In the genomic region with DNA sequence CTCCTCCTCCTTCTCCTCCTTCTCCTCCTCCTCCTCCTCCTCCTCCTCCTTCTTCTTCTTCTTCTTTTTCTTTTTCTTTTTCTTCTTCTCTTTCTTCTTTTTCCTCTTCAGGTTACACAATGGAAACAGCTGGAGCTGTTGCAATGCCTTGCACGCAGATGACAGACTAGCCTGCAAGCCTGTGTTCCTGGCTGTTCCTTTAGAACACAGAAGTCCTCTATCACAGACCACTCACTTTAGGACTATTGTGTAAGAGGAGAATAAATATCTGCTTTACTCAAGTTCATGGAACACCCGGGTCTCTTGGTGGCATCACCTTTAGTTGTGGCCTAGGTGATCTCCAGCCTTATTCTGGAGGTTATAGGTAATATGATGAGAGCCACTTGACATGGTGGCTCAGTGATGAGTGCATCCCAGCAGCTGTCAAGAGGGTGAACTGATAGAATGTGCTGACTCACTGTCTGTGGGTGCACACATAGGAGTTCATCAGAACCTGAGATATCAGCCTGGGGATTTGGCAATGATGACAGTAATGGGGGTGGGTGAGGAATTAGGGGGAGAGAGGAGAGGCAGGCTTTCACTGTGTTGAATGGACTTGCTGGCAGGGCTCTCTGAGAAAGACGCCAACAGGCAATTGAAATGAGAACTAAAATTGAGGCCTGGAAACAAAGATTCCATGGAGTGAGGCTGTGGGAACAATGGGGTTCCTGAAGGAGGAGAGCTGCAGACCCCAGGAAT, we compare ENCODE assay signal across 11 mouse cellular contexts.
A peak's percentile ranks its signal among the peaks of the same experiment; 100 is the strongest.
DNase-seq lines count a peak whose midpoint lies in the region; ATAC-seq lines count a peak whose summit lies in the region.
"Had no signal": no experiment of that assay in that cellular context is flagged by ENCODE, and none has a peak within 500 bp of the region (broad histone marks: within the 10 kb centered on the region; RNA-seq: fewer than 3 reads in every experiment).

No protein-coding gene starts in this region.

- no peak overlapping the region for H3K4me3 ChIP-seq in lung, embryonic 16.5 days (ENCODE audit: low read length)
- H3K4me3 ChIP-seq: stomach, embryonic 15.5 days had no signal

- H3K4me1 ChIP-seq in lung, embryonic 16.5 days (replicated peaks; ENCODE audit: control insufficient read depth, insufficient read depth, low read length), result no peaks in the 10 kb centered on the region; the same call in none of the 2 replicates
- H3K4me1 ChIP-seq: stomach, embryonic 15.5 days had no signal

- H3K36me3 ChIP-seq in lung, embryonic 16.5 days (ENCODE audit: control insufficient read depth, insufficient read depth, low read length), result no peaks in the 10 kb centered on the region
- H3K36me3 ChIP-seq: stomach, embryonic 15.5 days had no signal

- H3K9me3 ChIP-seq in lung, embryonic 16.5 days (ENCODE audit: control insufficient read depth, low read length), result no peaks in the 10 kb centered on the region
- H3K9me3 ChIP-seq: stomach, embryonic 15.5 days had no signal

- peak; percentile 2 for DNase-seq in cerebellum, adult 9-11 months
- no peak for DNase-seq in cerebellum, postnatal 36 days
- peak; percentile 20 to 39 for DNase-seq in layer of hippocampus, adult 18-20 months (ENCODE audit: low spot score in 2 of 2)
- no peak for DNase-seq in layer of hippocampus, postnatal 25 days (ENCODE audit: extremely low spot score in 1 of 2, low spot score in 1 of 2)
- DNase-seq in adrenal gland, adult 18-20 months (ENCODE audit: low spot score in 2 of 2), result no peak
- no peak for DNase-seq in thymus, postnatal 25 days

- H3K27ac ChIP-seq in lung, embryonic 16.5 days (ENCODE audit: low read length), result peak overlapping the region; percentile 76
- H3K27ac ChIP-seq: stomach, embryonic 15.5 days had no signal

- ATAC-seq in common myeloid progenitor, adult 5-6 weeks (replicated peaks; ENCODE audit: low read depth, poor library complexity, severe bottlenecking), result 0 out of 2 replicates have a peak, but pooled peaks have one; percentile 18
- ATAC-seq in lung, embryonic 16.5 days (ENCODE audit: low read depth), result peak; percentile 92
- ATAC-seq: inflammation-experienced regulatory T-cells, adult 6 months had no signal

- H3K4me2 ChIP-seq in lung, embryonic 16.5 days (ENCODE audit: low read depth, low read length), result no peak overlapping the region
- H3K4me2 ChIP-seq: midbrain, embryonic 11.5 days; stomach, embryonic 15.5 days had no signal

- no peaks in the 10 kb centered on the region for H3K27me3 ChIP-seq in lung, embryonic 16.5 days (ENCODE audit: control insufficient read depth, insufficient read depth, low read depth, low read length)
- H3K27me3 ChIP-seq: stomach, embryonic 15.5 days had no signal

- 47% methylated on average over 3 of the region's 3 CpGs for WGBS in lung, embryonic 16.5 days

- no peak overlapping the region for H3K9ac ChIP-seq in lung, embryonic 16.5 days (ENCODE audit: low read length)
- H3K9ac ChIP-seq: stomach, embryonic 15.5 days had no signal

Comparison
In these comparisons a context has a peak if more than half of its experiments do, and no peak if none do; other contexts are left out.
1. DNase-seq: peak in cerebellum, adult 9-11 months (single experiment) and layer of hippocampus, adult 18-20 months (2 of 2); none in cerebellum, postnatal 36 days (0 of 2), layer of hippocampus, postnatal 25 days (0 of 2), adrenal gland, adult 18-20 months (0 of 2) and thymus, postnatal 25 days (single experiment).